ENCODE assay signal across 18 mouse cellular contexts in the genomic region with DNA sequence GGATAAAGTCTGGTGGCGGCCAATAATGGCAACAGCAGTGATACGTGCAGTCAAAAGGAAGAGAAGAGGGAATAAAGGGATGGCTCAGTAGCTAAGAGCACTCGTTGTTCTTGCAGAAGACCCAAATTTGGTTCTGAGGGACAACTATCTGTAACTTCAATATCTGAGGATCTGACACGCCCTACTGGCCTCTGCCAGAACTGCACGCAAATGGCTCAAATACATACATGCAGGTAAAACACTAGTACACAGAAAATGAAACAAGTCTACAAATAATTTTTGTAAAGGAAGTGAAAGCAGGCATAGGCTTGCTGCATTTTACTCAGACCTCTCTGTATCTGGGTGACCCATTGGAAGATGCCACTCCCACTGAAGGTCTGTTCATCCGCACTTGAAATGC. TPM values are rescaled to one million over a fixed set of nuclear protein-coding genes. Genes with fewer than 3 reads are reported as not detected.
DNase-seq lines count a peak whose midpoint lies in the region; ATAC-seq and TF ChIP-seq lines count a peak whose summit lies in the region.
"Had no signal": no experiment of that assay in that cellular context is flagged by ENCODE, and none has a peak within 500 bp of the region (broad histone marks: within the 10 kb centered on the region; RNA-seq: fewer than 3 reads in every experiment).

No protein-coding gene starts in this region.

- ATAC-seq in cerebellum, adult (ENCODE audit: insufficient number of reproducible peaks, low FRiP score, low TSS enrichment), result no peak
- no peak for ATAC-seq in kidney, embryonic 16.5 days (ENCODE audit: low FRiP score, low TSS enrichment)
- ATAC-seq: forebrain, embryonic 14.5 days; midbrain, embryonic 15.5 days; Patski had no signal

- TF ChIP-seq CTCF in cerebellum, adult 2 months (IDR thresholded peaks at IDR 0.05; ENCODE audit: borderline replicate concordance, insufficient read depth, low read depth, low read length), result peak; percentile 31; the same call in 1 of the 2 replicates
- peak; percentile 35 for TF ChIP-seq CTCF in left cerebral cortex, adult 2 months (IDR thresholded peaks at IDR 0.05)
- TF ChIP-seq CTCF in cortical plate, adult 2 months (IDR thresholded peaks at IDR 0.05; ENCODE audit: extremely low read depth, insufficient read depth, low read length), result 0 out of 2 replicates have a peak, but pooled peaks have one; percentile 10

- no peak overlapping the region for H3K9ac ChIP-seq in kidney, embryonic 16.5 days (replicated peaks; ENCODE audit: low read length)
- H3K9ac ChIP-seq: heart, embryonic 15.5 days; hindbrain, embryonic 12.5 days; liver, embryonic 13.5 days; midbrain, embryonic 15.5 days; neural tube, embryonic 12.5 days had no signal

- no peaks in the 10 kb centered on the region for H3K27me3 ChIP-seq in cerebellum, adult 2 months (ENCODE audit: control insufficient read depth, insufficient read depth, low read length)
- peaks cover 7% of the 10 kb centered on the region; the same call in 1 of the 2 replicates for H3K27me3 ChIP-seq in kidney, embryonic 16.5 days (ENCODE audit: insufficient read depth, low read length)
- H3K27me3 ChIP-seq: midbrain, embryonic 15.5 days had no signal

- H3K4me3 ChIP-seq in cerebellum, adult 2 months (replicated peaks; ENCODE audit: insufficient read depth, low read depth, low read length), result no peak overlapping the region
- H3K4me3 ChIP-seq in left cerebral cortex, adult 2 months, result no peak overlapping the region
- no peak overlapping the region for H3K4me3 ChIP-seq in cortical plate, adult 2 months (ENCODE audit: insufficient read depth, low read length)
- no peak overlapping the region for H3K4me3 ChIP-seq in kidney, embryonic 16.5 days (ENCODE audit: low read length)
- H3K4me3 ChIP-seq: heart, embryonic 15.5 days; hindbrain, embryonic 12.5 days; liver, embryonic 13.5 days; midbrain, embryonic 15.5 days; neural tube, embryonic 12.5 days had no signal

- no peaks in the 10 kb centered on the region for H3K9me3 ChIP-seq in kidney, embryonic 16.5 days (ENCODE audit: low read length)
- H3K9me3 ChIP-seq: heart, embryonic 15.5 days; hindbrain, embryonic 12.5 days; liver, embryonic 13.5 days; midbrain, embryonic 15.5 days; neural tube, embryonic 12.5 days had no signal

- no peak for DNase-seq in cerebellum, adult 2 months
- no peak for DNase-seq in left cerebral cortex, adult 2 months (ENCODE audit: extremely low spot score in 1 of 2, low spot score in 2 of 2)
- DNase-seq in left cerebral cortex, postnatal 4 days, result no peak
- DNase-seq in B cell, adult 2 months, result peak; percentile 41 to 44
- no peak for DNase-seq in T-cell, adult 2 months (ENCODE audit: low spot score)
- DNase-seq: adrenal gland, adult 2 months; kidney, adult 9 months; liver, embryonic 13.5 days had no signal

- H3K4me2 ChIP-seq in kidney, embryonic 16.5 days (replicated peaks; ENCODE audit: low read depth, low read length), result no peak overlapping the region
- H3K4me2 ChIP-seq: heart, embryonic 15.5 days; hindbrain, embryonic 12.5 days; liver, embryonic 13.5 days; neural tube, embryonic 12.5 days had no signal

- no peak overlapping the region for H3K27ac ChIP-seq in cerebellum, adult 2 months (ENCODE audit: insufficient read depth, low read length)
- H3K27ac ChIP-seq in left cerebral cortex, adult 2 months, result no peak overlapping the region
- no peak overlapping the region for H3K27ac ChIP-seq in cortical plate, adult 2 months (ENCODE audit: insufficient read depth, low read length)
- no peak overlapping the region for H3K27ac ChIP-seq in kidney, embryonic 16.5 days (ENCODE audit: low read length)
- H3K27ac ChIP-seq: heart, embryonic 15.5 days; hindbrain, embryonic 12.5 days; liver, embryonic 13.5 days; macrophage; neural tube, embryonic 12.5 days had no signal

- intact Hi-C loops in left cerebral cortex, adult 2 months (cut with DNase I), result no loop called here
- intact Hi-C loops in left cerebral cortex, postnatal 4 days (cut with DNase I), result no loop called here

- H3K4me1 ChIP-seq in cerebellum, adult 2 months (ENCODE audit: control insufficient read depth, insufficient read depth, low read length), result 0 out of 2 replicates have a peak, but pooled peaks cover 4% of the 10 kb centered on the region
- H3K4me1 ChIP-seq in cortical plate, adult 2 months (ENCODE audit: control insufficient read depth, insufficient read depth, low read length), result no peaks in the 10 kb centered on the region
- 0 out of 2 replicates have a peak, but pooled peaks cover 5% of the 10 kb centered on the region for H3K4me1 ChIP-seq in kidney, embryonic 16.5 days (ENCODE audit: insufficient read depth, low read length)
- H3K4me1 ChIP-seq: hindbrain, embryonic 12.5 days; liver, embryonic 13.5 days; neural tube, embryonic 12.5 days had no signal

- 85% methylated on average over 6 of the region's 6 CpGs for WGBS in cerebellum, adult 2 months
- WGBS in kidney, embryonic 16.5 days, result 88% methylated on average over 6 of the region's 6 CpGs

- TF ChIP-seq POLR2A in cerebellum, adult 2 months (IDR thresholded peaks at IDR 0.05; ENCODE audit: borderline replicate concordance, insufficient read depth, low read length), result no peak
- TF ChIP-seq POLR2A in cortical plate, adult 2 months (IDR thresholded peaks at IDR 0.05; ENCODE audit: extremely low read depth, insufficient read depth, low read length), result no peak

- H3K36me3 ChIP-seq in kidney, embryonic 16.5 days (ENCODE audit: insufficient read depth, low read length), result no peaks in the 10 kb centered on the region
- H3K36me3 ChIP-seq: heart, embryonic 15.5 days; hindbrain, embryonic 12.5 days; liver, embryonic 13.5 days; midbrain, embryonic 15.5 days; neural tube, embryonic 12.5 days had no signal

RNA-seq across cellular contexts. Expression of a gene that starts 1.7 kb away (rescaled TPM):
- 48.5 and 50.1 TPM in 2 replicates for polyA plus RNA-seq in cerebellum, adult 2 months (2012; rRNA removed)
- 100 to 1,000 TPM; 134 to 143 TPM for total RNA-seq in left cerebral cortex, adult 2 months (2021)
- 10 to 100 TPM; 91.0 to 98.1 TPM for total RNA-seq in left cerebral cortex, postnatal 4 days (2021)
- 86.4 and 94.7 TPM in 2 replicates for polyA plus RNA-seq in cortical plate, adult 2 months (2012; rRNA removed)
- 6.7 and 9.1 TPM in 2 replicates for polyA plus RNA-seq in kidney, embryonic 16.5 days (2015; fragmentation: Nextera tagmentation; extraction: Ambion mirVana)

RNA-seq across cellular contexts. Expression of a gene that starts 36.2 kb away (rescaled TPM):
- 10.6 and 13.2 TPM in 2 replicates for polyA plus RNA-seq in cerebellum, adult 2 months (2012; rRNA removed)
- total RNA-seq in left cerebral cortex, adult 2 months (2021), result 10 to 100 TPM in 1 of 2 experiments, 1 to 10 TPM in 1; 5.6 to 12.1 TPM
- 10 to 100 TPM; 13.5 to 16.3 TPM for total RNA-seq in left cerebral cortex, postnatal 4 days (2021)
- 11.8 and 14.4 TPM in 2 replicates for polyA plus RNA-seq in cortical plate, adult 2 months (2012; rRNA removed)
- 2.0 and 2.3 TPM in 2 replicates for polyA plus RNA-seq in kidney, embryonic 16.5 days (2015; fragmentation: Nextera tagmentation; extraction: Ambion mirVana)
- polyA plus RNA-seq: macrophage had no signal

Comparison
In these comparisons a context has a peak if more than half of its experiments do, and no peak if none do; other contexts are left out.
1. DNase-seq: peak in B cell, adult 2 months (2 of 2); none in cerebellum, adult 2 months (0 of 2), left cerebral cortex, adult 2 months (0 of 2), left cerebral cortex, postnatal 4 days (single experiment) and T-cell, adult 2 months (single experiment).
2. Peak in every context shown above with its lines, with median percentiles within 50 percentile points of each other: CTCF ChIP-seq.